Mouse (Mus musculus) spleen, postnatal 10 days (tissue): ENCODE results near the gene Slc39a11.

ENCODE experiments used
- DNase-seq, 2 experiments: peaks; one replicate each; pipeline ENCODE4 v3.0.0; 2021 to 2022; ENCODE audit warnings: low spot score in 2 of 2

Slc39a11 gene

GRCm38 (mm10) chr11:113458582-113459210 is 191.2 kb downstream of the Slc39a11 start:
- peak in 1 of 2 experiments; percentile 21 for DNase-seq

GRCm38 (mm10) chr11:113452861-113453568 is 196.9 kb downstream of the Slc39a11 start:
- DNase-seq: no peak

- DNase-seq: no peak
Measured at GRCm38 (mm10) chr11:113451301-113451700, 198.6 kb downstream of the Slc39a11 start.

- DNase-seq: no peak
Measured at GRCm38 (mm10) chr11:113450665-113451064, 199.2 kb downstream of the Slc39a11 start.

- DNase-seq: no peak
Measured at GRCm38 (mm10) chr11:113450028-113450427, 199.9 kb downstream of the Slc39a11 start.

- DNase-seq: no peak
Measured at GRCm38 (mm10) chr11:113442036-113442435, 207.8 kb downstream of the Slc39a11 start.

GRCm38 (mm10) chr11:113439328-113440030 is 210.4 kb downstream of the Slc39a11 start:
- DNase-seq: no peak

- DNase-seq: no peak
Measured at GRCm38 (mm10) chr11:113438915-113439314, 211.0 kb downstream of the Slc39a11 start.

GRCm38 (mm10) chr11:113437357-113437756 is 212.5 kb downstream of the Slc39a11 start:
- DNase-seq: no peak

- no peak for DNase-seq
Measured at GRCm38 (mm10) chr11:113436299-113436698, 213.6 kb downstream of the Slc39a11 start.

- no peak for DNase-seq
Measured at GRCm38 (mm10) chr11:113435696-113436095, 214.2 kb downstream of the Slc39a11 start.

- DNase-seq: no peak
Measured at GRCm38 (mm10) chr11:113431161-113431560, 218.7 kb downstream of the Slc39a11 start.

GRCm38 (mm10) chr11:113425882-113426281 is 224.0 kb downstream of the Slc39a11 start:
- DNase-seq: no peak

GRCm38 (mm10) chr11:113425454-113425853 is 224.4 kb downstream of the Slc39a11 start:
- no peak for DNase-seq

- no peak for DNase-seq
Measured at GRCm38 (mm10) chr11:113424765-113425164, 225.1 kb downstream of the Slc39a11 start.

- no peak for DNase-seq
Measured at GRCm38 (mm10) chr11:113422598-113422997, 227.3 kb downstream of the Slc39a11 start.

GRCm38 (mm10) chr11:113418921-113419655 is 230.8 kb downstream of the Slc39a11 start:
- DNase-seq: no peak

GRCm38 (mm10) chr11:113417948-113418347 is 231.9 kb downstream of the Slc39a11 start:
- no peak for DNase-seq

GRCm38 (mm10) chr11:113412545-113412944 is 237.3 kb downstream of the Slc39a11 start:
- peak; percentile 7 to 40 for DNase-seq

GRCm38 (mm10) chr11:113411798-113412197 is 238.1 kb downstream of the Slc39a11 start:
- DNase-seq: no peak

GRCm38 (mm10) chr11:113409121-113409520 is 240.8 kb downstream of the Slc39a11 start:
- no peak for DNase-seq

GRCm38 (mm10) chr11:113407474-113407873 is 242.4 kb downstream of the Slc39a11 start:
- no peak for DNase-seq
